Mouse (Mus musculus) hindbrain, embryonic 11.5 days (tissue): ENCODE results near the gene Zfp57. TPM values are rescaled to one million over a fixed set of nuclear protein-coding genes. Genes with fewer than 3 reads are reported as not detected.

Experiments
- ATAC-seq: fragments of 200-750 bp; cut with Nextera tagmentation; 2 replicates; pipeline ENCODE4 v1.8.0; 2017; ENCODE audit warnings: mild to moderate bottlenecking, moderate TSS enrichment, moderate library complexity; ENCODE audit not compliant: low FRiP score
- DNase-seq: peaks from one replicate; pipeline ENCODE4 v3.0.0-alpha.2; 2015; ENCODE audit warnings: low spot score
- H3K27ac ChIP-seq: fragments of 300-500 bp; sonication (generic); 2 replicates; pipeline ENCODE4 v1.5.1; 2014; ENCODE audit warnings: mild to moderate bottlenecking, low read depth, low read length
- H3K27me3 ChIP-seq: fragments of 300-500 bp; sonication (generic); 2 replicates; pipeline ENCODE4 v1.6.1; 2014; ENCODE audit warnings: mild to moderate bottlenecking, low read length, moderate library complexity, mixed read lengths; ENCODE audit not compliant: control insufficient read depth, insufficient read depth
- H3K36me3 ChIP-seq: fragments of 300-500 bp; sonication (generic); 2 replicates; pipeline ENCODE4 v1.6.1; 2014; ENCODE audit warnings: mild to moderate bottlenecking, low read length, moderate library complexity, mixed read lengths; ENCODE audit not compliant: control insufficient read depth, insufficient read depth
- H3K4me1 ChIP-seq: fragments of 300-500 bp; sonication (generic); replicated peaks from 2 replicates; pipeline ENCODE4 v1.6.1; 2014; ENCODE audit warnings: low read length, mixed read lengths; ENCODE audit not compliant: control insufficient read depth, insufficient read depth
- H3K4me2 ChIP-seq: fragments of 300-500 bp; sonication (generic); replicated peaks from 2 replicates; pipeline ENCODE4 v1.6.1; 2014; ENCODE audit warnings: mild to moderate bottlenecking, low read depth, low read length
- H3K4me3 ChIP-seq: fragments of 300-500 bp; sonication (generic); 2 replicates; pipeline ENCODE4 v1.5.1; 2014; ENCODE audit warnings: low read depth, low read length
- H3K9ac ChIP-seq: fragments of 300-500 bp; sonication (generic); 2 replicates; pipeline ENCODE4 v1.6.1; 2014; ENCODE audit warnings: low read depth, low read length
- H3K9me3 ChIP-seq: fragments of 300-500 bp; sonication (generic); 2 replicates; pipeline ENCODE4 v1.6.1; 2016; ENCODE audit warnings: low read length; ENCODE audit not compliant: control insufficient read depth
- WGBS: fragments of 180-500 bp; shearing (Covaris S2); extraction: QIAGEN DNeasy Blood & Tissue Kit; methylation state at CpG from one replicate; pipeline ENCODE4 v1.1.7; 2014; 5-methylcytosine and 5-hydroxymethylcytosine counted together
- polyA plus RNA-seq: library from polyadenylated mRNA; unstranded; fragments of >200 nt; fragmentation: Nextera tagmentation; extraction: Ambion mirVana; gene quantifications from 2 replicates; pipeline ENCODE4 v1.2.1, GENCODE M21; 2014

Gene Zfp57
- polyA plus RNA-seq, 1 experiment from 2014 or later, result 153 TPM

DNA sequence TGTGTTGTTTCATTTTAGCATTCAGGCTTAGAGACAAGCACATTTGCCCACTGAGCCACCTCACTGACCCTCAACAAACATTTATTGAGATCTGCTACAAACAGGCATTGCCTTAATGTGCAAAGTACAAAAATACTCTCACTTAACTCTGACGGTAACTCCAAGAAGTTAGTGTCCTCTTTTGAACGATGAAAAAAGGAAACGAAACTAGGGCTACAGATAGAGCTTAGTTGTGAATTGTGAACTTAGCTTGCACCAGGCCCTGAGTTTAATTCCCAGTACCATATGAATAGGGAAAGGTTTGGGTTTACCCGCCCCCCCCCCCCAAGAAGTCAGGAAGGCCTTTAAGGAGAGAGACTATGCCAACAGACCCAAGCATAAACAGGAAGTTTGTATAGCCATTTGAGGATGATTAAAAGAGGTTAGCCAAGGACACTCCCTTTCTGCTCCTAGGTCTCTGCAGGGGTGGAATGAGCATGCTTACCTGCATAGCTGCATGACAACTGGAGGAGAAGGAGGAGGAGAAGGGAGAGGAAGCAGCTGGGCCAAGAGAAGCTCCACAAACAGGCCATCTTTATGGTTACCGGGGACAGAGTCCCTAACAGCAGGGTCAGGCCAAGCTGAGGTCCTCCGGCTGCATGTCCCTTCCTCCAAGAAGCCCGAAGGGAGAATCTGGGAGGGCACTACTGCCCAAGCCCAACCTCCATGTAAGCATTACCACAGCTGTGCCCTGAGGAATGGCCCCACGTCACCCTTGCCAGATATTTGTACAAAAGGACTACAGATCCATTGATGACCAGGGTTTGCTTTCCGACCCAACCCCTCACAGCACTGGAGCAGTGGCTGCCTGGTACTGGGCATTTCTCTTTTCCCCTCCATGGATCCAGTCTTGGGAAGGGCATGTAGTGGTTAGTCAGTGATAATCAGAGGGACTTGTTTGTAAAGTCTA, 21.9 kb downstream of the Zfp57 start, which contains the start of gene Mog:
TSS of gene Mog (minus strand) at position 771 of the 949 bp plus-strand sequence.
- ATAC-seq (no peak), DNase-seq (no peak)
- Histone ChIP-seq H3K27ac (no peak within 1 kb of the TSS), H3K9me3 (no peaks in the 10 kb centered on the region), H3K9ac (no peak within 1 kb of the TSS), H3K27me3 (no peaks in the 10 kb centered on the region), H3K36me3 (no peaks in the 10 kb centered on the region), H3K4me1 (no peaks in the 10 kb centered on the region), H3K4me2 (no peak within 1 kb of the TSS), H3K4me3 (no peak within 1 kb of the TSS)
- WGBS, result 77% methylated on average over 9 of the region's 9 CpGs

DNA sequence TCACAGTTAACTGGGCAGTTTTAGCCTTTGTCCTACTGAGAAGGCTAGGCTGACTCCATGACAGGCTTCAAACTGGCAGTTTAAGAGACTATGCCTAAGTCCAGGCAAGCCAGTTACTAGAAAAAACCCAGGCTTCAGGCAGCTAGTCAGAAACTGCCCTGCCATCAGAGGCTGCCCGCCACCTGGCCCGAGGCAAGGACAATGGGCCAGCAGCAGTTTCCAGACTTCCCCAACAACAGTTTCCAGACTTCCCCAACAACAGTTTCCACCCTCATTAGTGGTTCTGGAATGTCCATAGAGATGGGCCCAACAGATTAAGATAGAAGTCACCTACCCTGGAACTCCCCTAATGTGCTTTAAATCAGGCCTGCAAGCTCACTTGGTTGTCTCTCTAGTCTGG, 25.5 kb downstream of the Zfp57 start:
- Histone ChIP-seq H3K27ac (no peak overlapping the region), H3K9ac (no peak overlapping the region), H3K4me3 (no peak overlapping the region), H3K36me3 (no peaks in the 10 kb centered on the region), H3K4me2 (no peak overlapping the region), H3K27me3 (no peaks in the 10 kb centered on the region), H3K9me3 (no peaks in the 10 kb centered on the region), H3K4me1 (no peaks in the 10 kb centered on the region)
- no peak for DNase-seq
- WGBS, result 71% methylated on average over 2 of the region's 2 CpGs
- no peak for ATAC-seq

DNA sequence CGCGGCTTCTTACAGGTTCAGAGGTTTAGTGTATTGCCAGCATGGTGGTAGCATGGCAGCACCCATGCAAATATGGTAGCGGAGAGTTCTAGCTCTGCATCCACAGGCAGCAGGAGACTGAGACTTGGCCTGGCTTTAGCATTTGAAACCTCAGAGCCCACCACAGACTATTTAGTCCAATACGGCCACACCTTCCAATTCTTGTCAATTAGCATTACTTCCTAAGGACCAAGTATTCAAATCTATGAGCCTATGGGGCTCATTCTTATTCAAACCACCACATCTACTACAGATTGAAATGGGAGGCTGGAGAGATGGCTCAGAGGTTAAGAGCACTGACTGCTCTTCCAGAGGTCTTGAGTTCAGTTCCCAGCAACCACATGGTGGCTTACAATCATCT, 26.5 kb downstream of the Zfp57 start:
- Histone ChIP-seq H3K9ac (no peak overlapping the region), H3K27ac (no peak overlapping the region), H3K4me1 (no peaks in the 10 kb centered on the region), H3K36me3 (no peaks in the 10 kb centered on the region), H3K4me3 (no peak overlapping the region), H3K27me3 (no peaks in the 10 kb centered on the region), H3K9me3 (no peaks in the 10 kb centered on the region), H3K4me2 (no peak overlapping the region)
- ATAC-seq, result no peak
- WGBS, result 97% methylated on average over 4 of the region's 4 CpGs
- no peak for DNase-seq

- no peaks in the 10 kb centered on the region for H3K9me3 ChIP-seq
- WGBS, result 4% methylated on average over 10 of the region's 10 CpGs
- no peaks in the 10 kb centered on the region for H3K4me1 ChIP-seq
- peak overlapping the region; percentile 47; the same call in 1 of the 2 replicates for H3K9ac ChIP-seq
- DNase-seq (no peak), ATAC-seq (peak; percentile 39)
- peak overlapping the region; percentile 22; the same call in 1 of the 2 replicates for H3K4me3 ChIP-seq
- peak overlapping the region; percentile 92 for H3K27ac ChIP-seq
- no peaks in the 10 kb centered on the region for H3K36me3 ChIP-seq
- H3K4me2 ChIP-seq, result peak overlapping the region; percentile 40
- no peaks in the 10 kb centered on the region for H3K27me3 ChIP-seq
These were observed 27.2 kb downstream of the Zfp57 start for GRCm38 (mm10) chr17:37028212-37028611.

GRCm38 (mm10) chr17:37028683-37029120, 27.7 kb downstream of the Zfp57 start:
- Histone ChIP-seq H3K9ac (peak overlapping the region; percentile 53), H3K4me1 (no peaks in the 10 kb centered on the region), H3K4me2 (peak overlapping the region; percentile 40), H3K4me3 (peak overlapping the region; percentile 22; the same call in 1 of the 2 replicates), H3K9me3 (no peaks in the 10 kb centered on the region), H3K27ac (peak overlapping the region; percentile 92), H3K36me3 (no peaks in the 10 kb centered on the region), H3K27me3 (no peaks in the 10 kb centered on the region)
- ATAC-seq, result peak; percentile 99
- peak; percentile 98 for DNase-seq
- whole genome bisulfite sequencing, result under 1% methylated on average over 14 of the region's 14 CpGs

DNA sequence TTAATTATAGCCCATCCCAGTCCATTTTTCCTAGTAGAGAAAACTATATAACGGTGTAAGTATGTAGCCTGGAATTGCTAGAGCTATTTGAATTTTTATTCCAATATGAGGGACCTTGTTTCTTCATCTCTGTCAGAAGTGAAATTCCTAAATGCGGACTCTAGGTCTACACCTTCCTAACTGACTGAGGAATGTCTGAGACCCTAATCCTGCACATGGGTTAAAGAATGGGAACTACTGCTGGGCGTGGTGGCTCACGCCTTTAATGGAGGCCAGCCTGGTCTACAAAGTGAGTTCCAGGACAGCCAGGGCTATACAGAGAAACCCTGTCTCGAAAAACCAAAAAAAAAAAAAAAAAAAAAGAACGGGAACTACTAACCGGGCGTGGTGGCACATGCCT, 28.2 kb downstream of the Zfp57 start:
- peak overlapping the region; percentile 53 for H3K9ac ChIP-seq
- peak overlapping the region; percentile 22; the same call in 1 of the 2 replicates for H3K4me3 ChIP-seq
- H3K27ac ChIP-seq, result peak overlapping the region; percentile 92
- peak overlapping the region; percentile 40 for H3K4me2 ChIP-seq
- no peaks in the 10 kb centered on the region for H3K9me3 ChIP-seq
- peak; percentile 26; the same call in 1 of the 2 replicates for ATAC-seq
- no peaks in the 10 kb centered on the region for H3K27me3 ChIP-seq
- no peaks in the 10 kb centered on the region for H3K36me3 ChIP-seq
- WGBS, result 71% methylated on average over 7 of the region's 8 CpGs
- no peak for DNase-seq
- no peaks in the 10 kb centered on the region for H3K4me1 ChIP-seq

GRCm38 (mm10) chr17:37039127-37039894, 38.3 kb downstream of the Zfp57 start:
- 79% methylated on average over 2 of the region's 2 CpGs for WGBS
- no peaks in the 10 kb centered on the region for H3K27me3 ChIP-seq
- H3K4me1 ChIP-seq, result no peaks in the 10 kb centered on the region
- no peaks in the 10 kb centered on the region for H3K36me3 ChIP-seq
- no peaks in the 10 kb centered on the region for H3K9me3 ChIP-seq
- H3K4me3 ChIP-seq, result no peak overlapping the region
- no peak overlapping the region for H3K27ac ChIP-seq
- H3K9ac ChIP-seq, result no peak overlapping the region
- no peak for DNase-seq
- ATAC-seq, result no peak
- no peak overlapping the region for H3K4me2 ChIP-seq

DNA sequence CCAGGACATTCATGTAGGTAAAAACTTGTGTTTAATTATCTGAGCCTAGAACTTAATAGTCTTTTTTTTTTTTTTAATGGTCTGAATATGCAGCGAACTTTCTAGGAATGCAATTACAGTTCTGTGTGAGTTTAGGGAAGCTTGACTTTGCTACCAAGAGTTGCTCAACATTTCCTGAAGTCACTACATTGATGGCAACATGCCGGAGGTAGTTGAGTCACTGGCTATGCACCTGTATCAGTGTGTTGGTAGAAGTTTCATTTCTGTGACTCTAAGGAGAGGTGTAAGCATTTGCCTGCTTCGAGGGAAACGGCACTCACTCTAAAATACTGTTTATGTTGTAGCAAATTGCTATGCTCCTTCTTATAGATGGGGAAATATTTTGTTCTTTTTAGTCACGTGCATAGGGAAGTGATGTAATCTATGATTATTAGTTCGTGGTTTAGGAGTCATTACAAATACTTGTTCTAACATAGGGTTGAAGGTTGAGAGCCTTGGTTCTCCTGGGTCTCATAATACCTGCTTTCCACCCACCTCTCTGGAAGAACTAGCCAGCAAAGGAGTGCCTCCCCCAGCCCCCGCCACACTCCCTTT, 43.8 kb downstream of the Zfp57 start:
- Histone ChIP-seq H3K4me1 (peaks cover 3% of the 10 kb centered on the region), H3K4me2 (peak overlapping the region; percentile 86), H3K9ac (peak overlapping the region; percentile 81), H3K4me3 (peak overlapping the region; percentile 80), H3K27me3 (peaks cover 4% of the 10 kb centered on the region), H3K36me3 (no peaks in the 10 kb centered on the region), H3K9me3 (no peaks in the 10 kb centered on the region), H3K27ac (peak overlapping the region; percentile 85)
- 83% methylated on average over 7 of the region's 7 CpGs for WGBS
- no peak for ATAC-seq
- no peak for DNase-seq
